Mouse (Mus musculus): Measurements from ENCODE around the gene Krba1.

Krba1 gene

GRCm38 (mm10) chr6:48423336-48423735, 27.9 kb downstream of the Krba1 start:
- DNase-seq (ENCODE audit: low read depth in 2 of 2, low spot score in 2 of 2) = no peak

DNA sequence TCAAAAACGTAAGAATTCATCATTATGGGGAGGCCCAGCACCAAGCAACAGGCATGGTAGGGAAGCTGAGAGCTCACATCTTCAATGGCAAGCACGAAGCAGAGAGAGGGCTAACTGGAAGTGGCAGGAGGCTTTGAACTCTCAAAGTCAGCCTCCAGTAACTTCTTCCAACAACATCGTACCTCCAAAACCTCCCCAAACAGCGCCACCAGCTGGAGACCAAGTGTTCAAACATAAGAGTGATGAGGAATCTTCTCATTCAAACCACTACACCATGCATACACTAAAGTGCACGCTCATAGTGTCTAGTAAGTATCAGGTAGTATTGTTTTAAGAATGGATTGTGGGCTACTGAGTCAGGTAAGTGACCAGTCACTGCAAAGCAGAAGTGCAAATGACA, 28.7 kb downstream of the Krba1 start:
- DNase-seq (ENCODE audit: low read depth in 2 of 2, low spot score in 2 of 2) = no peak

DNA sequence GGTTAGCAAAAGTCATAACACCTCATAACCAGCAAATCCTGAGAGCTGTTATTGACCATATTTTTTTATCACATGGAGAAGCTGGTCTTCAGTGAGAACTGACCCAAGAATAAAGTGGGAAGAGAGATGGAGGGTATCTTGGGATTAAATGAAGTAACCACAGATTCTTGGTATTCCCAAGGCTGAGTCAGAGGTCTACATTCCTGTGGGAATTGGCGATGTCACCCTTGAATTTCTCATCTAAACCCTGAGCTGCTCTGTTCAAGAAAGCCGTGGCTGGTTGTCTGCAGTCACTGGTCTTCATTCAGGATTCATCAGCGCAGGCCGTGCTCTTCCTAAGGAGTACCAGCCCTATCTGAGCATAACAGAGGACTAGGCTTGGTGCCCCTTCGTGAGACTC, 31.6 kb downstream of the Krba1 start:
- no peak for DNase-seq (ENCODE audit: low read depth in 2 of 2, low spot score in 2 of 2)

DNA sequence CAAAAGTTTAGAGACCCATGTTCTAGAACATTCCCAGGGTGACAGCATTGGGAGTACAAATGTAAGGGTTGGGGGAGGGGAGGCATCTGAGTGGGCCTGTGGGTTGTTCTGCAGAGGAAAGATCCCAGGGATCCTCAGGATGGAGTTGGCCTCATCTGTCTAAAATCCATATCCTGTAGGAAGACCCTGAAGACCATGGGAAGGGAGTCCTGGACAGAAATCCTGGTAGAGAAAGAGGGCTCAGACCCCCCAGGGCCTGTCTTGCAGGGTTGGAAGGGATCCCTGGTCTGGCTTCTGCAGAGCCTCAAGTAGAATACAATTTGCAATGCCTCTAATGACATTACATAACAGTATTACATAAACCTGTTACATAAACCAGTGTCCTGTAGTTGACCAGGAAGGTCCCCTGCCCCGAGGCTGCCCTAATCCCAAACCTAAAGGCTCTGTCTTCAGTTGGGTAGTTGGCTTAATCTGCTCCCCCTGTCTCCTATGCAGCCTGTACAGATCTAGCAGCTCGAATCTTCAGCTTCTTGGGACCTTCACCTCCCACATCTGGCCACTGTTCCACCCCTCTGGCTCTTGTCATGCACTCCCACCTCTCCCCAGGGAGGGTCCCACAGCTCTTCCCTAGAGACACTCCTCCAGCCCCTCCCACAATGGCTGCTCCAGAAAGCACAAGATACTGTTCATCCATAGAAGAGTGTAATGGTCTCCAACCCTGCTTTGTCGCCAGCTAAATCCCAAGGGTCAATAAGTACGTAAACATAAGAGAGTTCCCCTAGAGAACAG, 33.6 kb downstream of the Krba1 start:
- no peak for DNase-seq (ENCODE audit: low read depth in 2 of 2, low spot score in 2 of 2)

- no peak for DNase-seq (ENCODE audit: low read depth in 2 of 2, low spot score in 2 of 2)
Observed at GRCm38 (mm10) chr6:48430748-48431147, 35.4 kb downstream of the Krba1 start.

DNA sequence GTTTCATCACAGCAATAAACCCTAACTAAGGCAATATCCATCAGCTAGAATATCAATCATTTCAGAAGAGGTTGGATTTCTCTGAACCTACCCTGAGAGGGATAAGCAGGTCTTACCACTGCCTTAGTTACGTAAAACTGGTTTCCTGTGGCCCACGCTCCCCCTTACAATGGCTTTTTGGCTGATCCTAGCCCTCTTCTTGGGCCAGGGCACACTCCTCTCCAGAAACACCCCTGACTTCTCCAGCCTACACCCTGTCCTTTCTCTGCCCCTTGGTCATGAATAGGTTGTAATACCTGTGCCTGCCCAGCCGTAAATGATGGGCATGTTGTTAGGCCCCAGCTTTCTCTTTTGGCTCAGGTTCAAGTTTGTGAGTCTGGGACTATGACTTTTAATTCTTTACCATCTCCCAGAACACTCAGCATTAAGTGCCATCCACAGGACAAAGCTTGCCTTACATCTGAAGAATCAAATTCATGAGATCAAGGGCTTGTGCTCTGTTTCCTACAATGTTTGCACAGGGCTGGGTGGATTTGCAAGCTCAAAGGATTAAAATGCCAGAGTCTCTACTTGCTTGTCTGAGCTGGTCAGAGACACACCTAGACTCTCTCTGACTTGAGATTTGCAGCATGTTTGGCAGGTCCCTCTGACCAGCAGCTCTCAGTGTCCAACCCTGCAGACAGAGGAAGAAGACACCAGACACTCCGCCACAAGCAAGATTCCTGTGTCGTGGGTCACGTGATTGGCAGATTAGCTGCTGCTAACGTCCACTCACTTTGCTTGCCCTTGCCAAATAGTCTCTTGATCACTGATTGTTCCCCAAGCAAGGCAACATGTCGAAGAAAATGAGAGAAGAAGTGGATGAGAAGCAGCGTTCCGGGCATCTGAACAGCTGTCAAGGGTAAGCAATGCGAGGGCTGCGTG, 37.8 kb downstream of the Krba1 start:
- DNase-seq (ENCODE audit: low read depth in 2 of 2, low spot score in 2 of 2) = no peak

GRCm38 (mm10) chr6:48434651-48435050, 39.3 kb downstream of the Krba1 start:
- DNase-seq (ENCODE audit: low read depth in 2 of 2, low spot score in 2 of 2) = no peak

DNA sequence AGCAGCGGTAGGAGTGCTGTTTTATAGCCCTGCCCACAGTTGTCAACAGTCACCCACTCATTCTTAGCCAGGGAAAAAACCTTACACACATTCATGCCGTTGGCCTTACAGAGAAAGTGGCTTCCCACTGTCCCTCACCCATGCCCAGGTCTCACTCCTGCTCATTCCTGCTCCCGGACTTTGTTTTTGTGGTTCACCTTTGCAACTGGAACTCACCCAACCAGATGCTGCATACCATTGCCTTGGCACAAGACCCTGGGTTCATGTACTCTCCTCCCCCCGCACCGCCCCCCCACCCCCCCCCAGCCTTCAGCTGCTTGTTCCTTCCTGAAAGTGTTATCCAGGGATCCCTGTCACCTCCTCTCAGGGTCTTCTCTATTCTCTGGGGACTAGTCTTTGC, 39.7 kb downstream of the Krba1 start:
- DNase-seq (ENCODE audit: low read depth in 2 of 2, low spot score in 2 of 2) = no peak

DNA sequence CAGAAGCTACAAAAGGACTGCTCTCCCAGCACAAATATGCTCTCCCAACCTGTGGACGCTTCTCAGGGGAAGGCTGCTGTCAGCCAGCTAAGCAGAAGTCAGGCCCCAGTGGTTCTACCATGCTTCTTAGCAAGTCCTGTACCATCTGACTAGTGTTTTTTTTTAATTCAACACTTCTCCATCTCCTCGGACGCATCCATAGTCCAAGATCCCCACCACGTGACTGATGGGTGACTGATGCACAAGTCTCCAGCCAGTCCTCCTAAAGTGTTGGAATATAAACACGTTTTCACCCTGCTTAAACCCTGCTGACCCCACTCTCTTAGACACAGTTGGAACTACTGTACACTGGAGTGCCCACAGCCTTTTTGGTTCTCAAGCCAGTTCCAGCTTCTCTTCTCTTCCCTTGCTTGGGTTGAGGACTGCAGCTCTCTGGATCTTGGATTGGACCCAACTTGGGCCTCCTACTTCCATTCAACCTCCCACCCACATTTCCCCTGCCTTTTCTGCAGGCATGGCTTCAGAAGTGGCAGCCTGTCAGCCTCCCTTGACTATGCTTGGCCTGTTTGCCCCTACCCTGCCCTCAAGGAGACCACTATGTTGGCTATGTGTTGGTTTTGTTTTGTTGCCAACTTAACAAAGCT, 40.4 kb downstream of the Krba1 start:
- DNase-seq (ENCODE audit: low read depth in 2 of 2, low spot score in 2 of 2) = no peak

GRCm38 (mm10) chr6:48437679-48438376, 42.4 kb downstream of the Krba1 start:
- DNase-seq (ENCODE audit: low read depth in 2 of 2, low spot score in 2 of 2) = no peak

- no peak for DNase-seq (ENCODE audit: low read depth in 2 of 2, low spot score in 2 of 2)
Observed at GRCm38 (mm10) chr6:48438475-48439125, 43.2 kb downstream of the Krba1 start.

DNA sequence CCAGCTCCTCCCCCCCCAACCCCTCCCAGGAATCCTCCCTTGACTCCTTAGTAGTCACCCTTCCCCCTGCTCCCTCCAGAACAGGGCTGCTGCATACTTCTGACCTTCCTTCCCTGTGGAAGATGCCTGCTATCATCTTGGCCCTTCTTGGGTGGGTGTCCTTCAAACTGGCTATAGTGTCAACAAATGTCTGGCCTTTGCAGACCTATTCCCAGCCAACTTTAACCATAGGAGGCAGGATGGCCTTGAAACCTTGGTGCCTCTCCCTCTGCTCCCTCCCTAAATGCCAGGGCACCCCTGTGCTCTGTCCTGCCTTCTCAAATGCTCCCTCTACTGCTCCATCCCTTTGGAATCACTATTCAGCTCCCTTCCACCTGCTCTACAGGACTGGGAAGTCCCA, 44.3 kb downstream of the Krba1 start:
- no peak for DNase-seq (ENCODE audit: low read depth in 2 of 2, low spot score in 2 of 2)

DNA sequence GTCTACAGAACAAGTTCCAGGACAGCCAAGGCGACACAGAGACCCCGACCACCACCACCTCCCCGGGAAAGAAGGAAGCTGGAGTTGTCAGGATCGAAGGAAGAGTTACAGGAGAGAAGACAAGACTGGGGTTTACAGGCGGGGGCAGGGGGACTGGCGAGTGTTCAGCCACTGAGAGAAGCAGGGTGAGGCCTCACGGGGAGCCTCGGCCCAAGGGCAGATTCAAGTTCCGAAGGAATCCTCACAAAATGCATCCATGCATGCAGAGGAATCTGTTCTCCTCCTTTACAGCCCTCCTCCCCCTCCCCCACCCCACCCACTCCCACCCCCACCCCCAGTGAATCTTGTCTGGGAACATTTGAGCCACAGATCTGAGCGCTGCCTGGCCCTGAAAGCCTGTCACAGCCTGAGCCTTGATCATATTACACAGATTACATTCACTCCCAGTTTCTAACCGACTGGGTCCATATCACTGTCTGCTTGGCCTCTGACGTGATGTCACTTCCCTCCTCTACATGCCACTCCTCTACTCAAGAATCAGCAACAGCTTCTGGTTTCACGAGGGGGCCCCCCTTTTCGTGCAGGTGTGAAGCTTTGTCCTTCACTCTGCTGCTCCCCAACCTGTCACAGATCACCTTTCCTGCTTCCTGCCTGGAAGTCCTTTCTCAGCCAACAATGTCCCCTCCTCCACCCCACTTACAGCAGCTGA, 45.1 kb downstream of the Krba1 start:
- no peak for DNase-seq (ENCODE audit: low read depth in 2 of 2, low spot score in 2 of 2)

DNA sequence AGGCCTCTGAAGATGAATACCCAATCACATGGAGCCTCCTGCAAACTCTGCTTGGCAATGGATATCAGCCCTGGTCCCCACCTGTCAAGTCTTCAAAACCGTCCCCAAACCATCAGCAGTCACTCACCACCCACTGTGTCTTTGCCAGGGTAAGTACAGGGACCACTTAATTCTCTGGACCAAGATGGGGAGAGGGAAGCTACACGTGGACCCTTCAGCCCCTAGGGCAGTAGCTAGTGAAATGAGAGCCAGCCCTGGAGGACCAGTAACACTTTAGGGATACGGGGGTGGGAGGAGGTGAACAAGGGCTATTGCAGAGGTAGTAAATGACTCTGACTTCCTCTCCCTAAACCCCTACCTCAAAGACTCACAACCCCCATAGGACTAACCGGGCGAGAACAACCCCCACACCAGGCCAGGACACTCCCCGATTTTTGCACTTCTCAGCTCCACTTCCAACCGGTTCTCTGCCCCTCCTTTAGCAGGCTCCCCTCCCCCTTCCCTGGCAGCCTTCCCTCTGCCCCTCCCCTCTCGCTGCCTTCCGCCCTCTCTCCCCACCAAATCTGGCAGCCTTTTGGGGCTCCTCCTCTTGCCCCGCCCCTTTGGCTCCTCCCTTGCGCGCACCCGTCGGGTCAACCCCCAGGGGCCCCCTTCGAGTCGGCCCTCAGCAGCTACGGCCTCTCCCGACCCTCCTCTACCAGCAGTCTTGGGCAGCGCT, 48.4 kb downstream of the Krba1 start:
- DNase-seq (ENCODE audit: low read depth in 2 of 2, low spot score in 2 of 2) = peak; percentile 63 to 83

- DNase-seq (ENCODE audit: low read depth in 2 of 2, low spot score in 2 of 2) = peak; percentile 24 to 31
Observed at GRCm38 (mm10) chr6:48444310-48445180, 49.2 kb downstream of the Krba1 start.

- peak; percentile 19 to 21 for DNase-seq (ENCODE audit: low read depth in 2 of 2, low spot score in 2 of 2)
Observed at GRCm38 (mm10) chr6:48445181-48446101, 50.1 kb downstream of the Krba1 start, which contains the start of gene Zfp467. Gene Zfp467 (minus strand): TSS chr6:48445825.

- DNase-seq (ENCODE audit: low read depth in 2 of 2, low spot score in 2 of 2) = no peak
Observed at GRCm38 (mm10) chr6:48446256-48446655, 50.9 kb downstream of the Krba1 start.

Data from CD8-positive naive resting alpha-beta T cell, adult 2 months (primary cell).